Mouse (Mus musculus) midbrain, postnatal 0 days (tissue): ENCODE results near the gene Ajap1. TPM values are rescaled to one million over a fixed set of nuclear protein-coding genes. Genes with fewer than 3 reads are reported as not detected.
A peak's percentile ranks its signal among the peaks of the same experiment; 100 is the strongest.

Source experiments
- ATAC-seq: fragments of 200-750 bp; cut with Nextera tagmentation; 2 replicates; pipeline ENCODE4 v1.8.0; 2017; ENCODE audit warnings: moderate number of reproducible peaks, mild to moderate bottlenecking, moderate TSS enrichment, moderate library complexity; ENCODE audit not compliant: low FRiP score
- DNase-seq: peaks from one replicate; pipeline ENCODE4 v3.0.0-alpha.2; 2015; ENCODE audit warnings: low spot score
- H3K27ac ChIP-seq: fragments of 300-500 bp; sonication (generic); 2 replicates; pipeline ENCODE4 v1.5.1; 2014; ENCODE audit warnings: low read depth, mild to moderate bottlenecking, low read length, mixed read lengths
- H3K27me3 ChIP-seq: fragments of 300-500 bp; sonication (generic); 2 replicates; pipeline ENCODE4 v1.6.1; 2014; ENCODE audit warnings: low read length, control low read depth, mixed read lengths; ENCODE audit not compliant: insufficient read depth
- H3K36me3 ChIP-seq: fragments of 300-500 bp; sonication (generic); 2 replicates; pipeline ENCODE4 v1.6.1; 2014; ENCODE audit warnings: low read length, control low read depth, mixed read lengths; ENCODE audit not compliant: insufficient read depth
- H3K4me1 ChIP-seq: fragments of 300-500 bp; sonication (generic); 2 replicates; pipeline ENCODE4 v1.6.1; 2014; ENCODE audit warnings: mild to moderate bottlenecking, control low read depth, antibody characterized with exemption, low read length, mixed read lengths; ENCODE audit not compliant: insufficient read depth
- H3K4me2 ChIP-seq: fragments of 300-500 bp; sonication (generic); 2 replicates; pipeline ENCODE4 v1.6.1; 2014; ENCODE audit warnings: low read depth, mild to moderate bottlenecking, low read length, mixed read lengths; ENCODE audit not compliant: poor library complexity, severe bottlenecking
- H3K4me3 ChIP-seq: fragments of 300-500 bp; sonication (generic); 2 replicates; pipeline ENCODE4 v1.5.1; 2014; ENCODE audit warnings: low read depth, mild to moderate bottlenecking, low read length, moderate library complexity
- H3K9ac ChIP-seq: fragments of 300-500 bp; sonication (generic); replicated peaks from 2 replicates; pipeline ENCODE4 v1.6.1; 2014; ENCODE audit warnings: mild to moderate bottlenecking, low read length, moderate library complexity, mixed read lengths; ENCODE audit not compliant: poor library complexity, severe bottlenecking
- H3K9me3 ChIP-seq: fragments of 300-500 bp; sonication (generic); 2 replicates; pipeline ENCODE4 v1.6.1; 2016; ENCODE audit warnings: low read length, control low read depth
- CTCF ChIP-seq: IDR thresholded peaks from 2 replicates; pipeline ENCODE4 v1.5.1; 2016; ENCODE audit warnings: antibody characterized with exemption, mild to moderate bottlenecking
- WGBS: fragments of 180-500 bp; shearing (Covaris S2); extraction: QIAGEN DNeasy Blood & Tissue Kit; methylation state at CpG from one replicate; pipeline ENCODE4 v1.1.7; 2014; 5-methylcytosine and 5-hydroxymethylcytosine counted together
- polyA plus RNA-seq: library from polyadenylated mRNA; unstranded; fragments of >200 nt; fragmentation: Nextera tagmentation; extraction: Ambion mirVana; gene quantifications from 2 replicates; pipeline ENCODE4 v1.2.1, GENCODE M21; 2015
- total RNA-seq: library from RNA; depleted of rRNA; stranded (reverse); fragments of >200 nt; gene quantifications from 2 replicates; pipeline ENCODE4 v1.2.3, GENCODE M21; 2014

The Ajap1 gene
- total and polyA plus RNA-seq, 2 experiments from 2014 or later, result 33.7 to 80.8 TPM

- no peak for DNase-seq
- ATAC-seq, result no peak
Measured at GRCm38 (mm10) chr4:153340887-153341286, 141.7 kb downstream of the Ajap1 start.

GRCm38 (mm10) chr4:153335301-153335799 lies 147.3 kb downstream of the Ajap1 start:
- Histone ChIP-seq H3K4me3 (no peak overlapping the region), H3K36me3 (no peaks in the 10 kb centered on the region), H3K4me1 (no peaks in the 10 kb centered on the region), H3K4me2 (no peak overlapping the region), H3K27ac (no peak overlapping the region), H3K9me3 (no peaks in the 10 kb centered on the region), H3K27me3 (no peaks in the 10 kb centered on the region), H3K9ac (no peak overlapping the region)
- DNase-seq, result peak; percentile 58
- 67% methylated on average over 15 of the region's 15 CpGs for WGBS
- no peak for TF ChIP-seq CTCF
- ATAC-seq, result no peak

More at GRCm38 (mm10) chr4:153340887-153341286, 141.7 kb downstream of the Ajap1 start:
- Histone ChIP-seq H3K36me3 (no peaks in the 10 kb centered on the region), H3K4me1 (peaks cover 5% of the 10 kb centered on the region; the same call in 1 of the 2 replicates), H3K27me3 (no peaks in the 10 kb centered on the region), H3K27ac (no peak overlapping the region), H3K4me3 (no peak overlapping the region), H3K4me2 (no peak overlapping the region), H3K9me3 (no peaks in the 10 kb centered on the region), H3K9ac (no peak overlapping the region)
- TF ChIP-seq CTCF, result no peak

- TF ChIP-seq CTCF, result no peak
- DNase-seq, result no peak
Measured at GRCm38 (mm10) chr4:153327809-153328208, 154.8 kb downstream of the Ajap1 start.

More at GRCm38 (mm10) chr4:153327809-153328208, 154.8 kb downstream of the Ajap1 start:
- no peak for ATAC-seq
- H3K27ac ChIP-seq, result no peak overlapping the region
- 58% methylated on average over 10 of the region's 10 CpGs for WGBS
- no peak overlapping the region for H3K4me3 ChIP-seq
- no peak overlapping the region for H3K4me2 ChIP-seq
- no peaks in the 10 kb centered on the region for H3K27me3 ChIP-seq
- no peaks in the 10 kb centered on the region for H3K36me3 ChIP-seq
- no peaks in the 10 kb centered on the region for H3K4me1 ChIP-seq
- no peaks in the 10 kb centered on the region for H3K9me3 ChIP-seq
- no peak overlapping the region for H3K9ac ChIP-seq
